Mouse (Mus musculus) C2C12 (cell line): ENCODE measurements at regions not wholly inside any gene's neighbourhood (a gene's known extent, or its start where the extent isn't known, plus 50 kb on each side); places are given as distances from the start of the nearest gene placed in this dataset.

Experiments
- CEBPB ChIP-seq: IDR thresholded peaks from one replicate; pipeline ENCODE4 v1.6.1; 2011; ENCODE audit warnings: low read depth, mild to moderate bottlenecking, control low read depth, moderate library complexity
- CTCF ChIP-seq: IDR thresholded peaks from one replicate; pipeline ENCODE4 v1.5.1; 2011; ENCODE audit not compliant: control insufficient read depth, insufficient read depth, insufficient read length
- FOSL1 ChIP-seq: IDR thresholded peaks from one replicate; pipeline ENCODE4 v1.8.0; 2011; ENCODE audit warnings: mild to moderate bottlenecking, low read length; ENCODE audit not compliant: poor library complexity, insufficient read depth, severe bottlenecking
- MAX ChIP-seq: IDR thresholded peaks from one replicate; pipeline ENCODE4 v1.6.1; 2011; ENCODE audit warnings: mild to moderate bottlenecking, control low read depth
- MYOD1 ChIP-seq: IDR thresholded peaks from one replicate; pipeline ENCODE4 v1.6.1; 2011; ENCODE audit warnings: low read depth; ENCODE audit not compliant: control insufficient read depth, insufficient read length
- MYOG ChIP-seq: IDR thresholded peaks from one replicate; pipeline ENCODE4 v1.6.1; 2011; ENCODE audit not compliant: control insufficient read depth, insufficient read length; ENCODE audit errors: extremely low read depth
- USF1 ChIP-seq: IDR thresholded peaks from one replicate; pipeline ENCODE4 v1.6.1; 2011; ENCODE audit warnings: low read depth, mild to moderate bottlenecking, control low read depth, moderate library complexity

GRCm38 (mm10) chr15:5671781-5672180 is 427.8 kb upstream of the Ptger4 start:
- TF ChIP-seq CTCF, result no peak
- no peak for TF ChIP-seq MYOD1
- no peak for TF ChIP-seq CEBPB
- no peak for TF ChIP-seq MAX
- no peak for TF ChIP-seq FOSL1
- TF ChIP-seq MYOG, result no peak
- TF ChIP-seq USF1, result no peak
